Mouse (Mus musculus) liver, postnatal 0 days (tissue): ENCODE data around the gene Olfr187. TPM values are rescaled to one million over a fixed set of nuclear protein-coding genes. Genes with fewer than 3 reads are reported as not detected.
"Not testable (repeated sequence)": the region's sequence is repeated elsewhere in the genome, so short reads cannot be mapped to it uniquely, and the experiment has no call there.

Experiments used
- ATAC-seq: fragments of 200-750 bp; cut with Nextera tagmentation; 2 replicates; pipeline ENCODE4 v1.8.0; 2017; ENCODE audit warnings: mild to moderate bottlenecking, moderate library complexity
- DNase-seq: peaks from one replicate; pipeline ENCODE4 v3.0.0-alpha.2; 2016
- H3K27ac ChIP-seq: fragments of 300-500 bp; sonication (generic); 2 replicates; pipeline ENCODE4 v1.5.1; 2014; ENCODE audit warnings: antibody characterized with exemption, moderate library complexity, mild to moderate bottlenecking, low read depth
- H3K27me3 ChIP-seq: fragments of 300-500 bp; sonication (generic); 2 replicates; pipeline ENCODE4 v1.6.1; 2014; ENCODE audit warnings: low read length, control low read depth, mixed read lengths; ENCODE audit not compliant: insufficient read depth
- H3K36me3 ChIP-seq: fragments of 300-500 bp; sonication (generic); replicated peaks from 2 replicates; pipeline ENCODE4 v1.6.1; 2014; ENCODE audit warnings: mild to moderate bottlenecking, control low read depth, low read length, moderate library complexity, mixed read lengths; ENCODE audit not compliant: insufficient read depth
- H3K4me1 ChIP-seq: fragments of 300-500 bp; sonication (generic); 2 replicates; pipeline ENCODE4 v1.6.1; 2014; ENCODE audit warnings: antibody characterized with exemption, mild to moderate bottlenecking, control low read depth; ENCODE audit not compliant: insufficient read depth
- H3K4me2 ChIP-seq: fragments of 300-500 bp; sonication (generic); 2 replicates; pipeline ENCODE4 v1.6.1; 2014; ENCODE audit warnings: low read depth, mild to moderate bottlenecking, low read length, moderate library complexity, mixed read lengths
- H3K4me3 ChIP-seq: fragments of 300-500 bp; sonication (generic); 2 replicates; pipeline ENCODE4 v1.5.1; 2014; ENCODE audit warnings: low read depth, low read length
- H3K9ac ChIP-seq: fragments of 300-500 bp; sonication (generic); replicated peaks from 2 replicates; pipeline ENCODE4 v1.6.1; 2014; ENCODE audit warnings: mild to moderate bottlenecking, moderate library complexity
- H3K9me3 ChIP-seq: fragments of 300-500 bp; sonication (generic); 2 replicates; pipeline ENCODE4 v1.6.1; 2016; ENCODE audit warnings: mild to moderate bottlenecking, control low read depth, low read length, mixed read lengths
- CTCF ChIP-seq: sonication (generic); IDR thresholded peaks from 2 replicates; pipeline ENCODE4 v1.5.1; 2016; ENCODE audit warnings: antibody characterized with exemption, low read depth
- EP300 ChIP-seq: IDR thresholded peaks from 2 replicates; pipeline ENCODE4 v1.6.1; 2016; ENCODE audit warnings: antibody characterized with exemption, low read depth, mild to moderate bottlenecking
- WGBS: fragments of 180-500 bp; shearing (Covaris S2); extraction: QIAGEN DNeasy Blood & Tissue Kit; methylation state at CpG from one replicate; pipeline ENCODE4 v1.1.7; 2014; ENCODE audit not compliant: insufficient replicate concordance; 5-methylcytosine and 5-hydroxymethylcytosine counted together
- polyA plus RNA-seq: library from polyadenylated mRNA; unstranded; fragments of >200 nt; fragmentation: Nextera tagmentation; extraction: Ambion mirVana; gene quantifications from 2 replicates; pipeline ENCODE4 v1.2.1, GENCODE M21; 2015

Olfr187 gene
- polyA plus RNA-seq, result not detected in 2 replicates

DNA sequence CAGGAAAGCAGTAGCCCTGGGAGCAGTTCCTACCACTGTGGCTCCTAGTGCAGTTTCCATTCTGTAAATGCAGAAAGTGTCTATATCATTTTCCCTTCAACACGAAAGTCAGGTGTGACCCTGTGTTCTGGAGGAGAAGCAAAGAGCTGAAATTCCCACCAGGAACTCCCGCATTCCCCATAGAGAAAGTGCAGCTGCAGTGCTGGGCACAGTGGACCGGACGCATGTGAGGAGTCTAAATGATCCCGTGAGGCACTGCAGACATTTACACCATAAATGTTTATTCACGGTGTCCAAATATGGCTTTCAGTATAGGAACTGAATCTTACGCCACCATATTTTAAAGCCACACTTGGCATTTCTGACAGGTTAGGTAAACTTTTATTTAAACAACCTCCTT lies at the start of gene Olfr187:
TSS of gene Olfr187 (minus strand) at position 58 of the 400 bp plus-strand sequence.
- no peak within 1 kb of the TSS for H3K4me3 ChIP-seq
- H3K4me2 ChIP-seq, result no peak within 1 kb of the TSS
- DNase-seq, result no peak
- 83% methylated on average over 7 of the region's 7 CpGs for WGBS
- H3K9me3 ChIP-seq, result no peaks in the 10 kb centered on the region
- H3K9ac ChIP-seq, result no peak within 1 kb of the TSS
- TF ChIP-seq CTCF (no peak), EP300 (no peak)
- H3K27ac ChIP-seq, result no peak within 1 kb of the TSS
- H3K36me3 ChIP-seq, result no peaks in the 10 kb centered on the region
- H3K4me1 ChIP-seq, result no peaks in the 10 kb centered on the region
- ATAC-seq, result no peak
- no peaks in the 10 kb centered on the region for H3K27me3 ChIP-seq

DNA sequence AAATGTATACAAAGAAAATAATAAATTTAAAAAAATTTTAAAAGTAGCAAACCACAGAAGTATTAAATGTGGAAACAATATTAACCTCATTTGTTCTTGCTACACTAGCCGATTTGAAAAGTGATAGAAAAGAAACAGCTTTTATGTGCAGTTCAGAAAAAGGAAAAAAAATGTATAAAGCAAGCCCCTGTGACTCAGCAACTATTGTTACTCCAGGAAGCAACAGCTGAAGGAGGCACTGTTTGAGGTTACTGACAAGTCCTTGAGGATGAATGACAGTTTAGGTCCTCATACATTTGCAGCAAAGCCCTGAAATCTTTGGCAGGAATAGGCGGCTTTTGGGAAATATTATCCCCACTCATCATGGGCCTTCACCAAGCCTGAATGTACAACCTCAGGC lies 41.5 kb upstream of the Olfr187 start:
- DNase-seq, H3K27ac ChIP-seq, ATAC-seq, H3K4me1 ChIP-seq, H3K9ac ChIP-seq, H3K9me3 ChIP-seq, H3K4me2 ChIP-seq, H3K36me3 ChIP-seq, H3K4me3 ChIP-seq, H3K27me3 ChIP-seq: not testable (repeated sequence)
- 75% methylated on average over 2 of the region's 2 CpGs for WGBS

DNA sequence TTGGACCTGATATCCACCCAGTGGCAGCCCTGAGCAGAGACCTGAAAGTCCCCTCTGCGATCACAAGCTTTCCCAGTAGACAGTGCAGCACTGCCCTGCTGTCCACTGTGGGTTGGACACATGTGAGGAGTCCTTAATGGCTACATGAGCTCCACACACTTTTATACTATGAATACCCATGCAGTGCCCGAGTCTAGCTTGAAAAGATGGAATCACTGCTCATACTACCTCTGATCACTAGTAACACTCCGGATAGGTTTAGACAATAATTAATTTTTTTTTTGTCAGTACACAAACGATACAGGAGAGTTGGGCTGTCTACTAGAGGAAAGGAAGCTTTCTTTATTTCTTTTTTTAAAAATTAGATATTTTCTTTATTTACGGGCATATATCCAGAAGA lies 38.3 kb upstream of the Olfr187 start, which contains the start of gene Olfr190:
TSS of gene Olfr190 (minus strand) at position 101 of the 400 bp plus-strand sequence.
- Histone ChIP-seq H3K9me3 (no peaks in the 10 kb centered on the region), H3K4me1 (no peaks in the 10 kb centered on the region), H3K27ac (no peak within 1 kb of the TSS), H3K9ac (no peak within 1 kb of the TSS), H3K4me3 (no peak within 1 kb of the TSS), H3K4me2 (no peak within 1 kb of the TSS), H3K27me3 (no peaks in the 10 kb centered on the region), H3K36me3 (no peaks in the 10 kb centered on the region)
- TF ChIP-seq CTCF, result no peak
- TF ChIP-seq EP300, result no peak
- DNase-seq (no peak), ATAC-seq (no peak)
- WGBS, result 72% methylated on average over 5 of the region's 5 CpGs

DNA sequence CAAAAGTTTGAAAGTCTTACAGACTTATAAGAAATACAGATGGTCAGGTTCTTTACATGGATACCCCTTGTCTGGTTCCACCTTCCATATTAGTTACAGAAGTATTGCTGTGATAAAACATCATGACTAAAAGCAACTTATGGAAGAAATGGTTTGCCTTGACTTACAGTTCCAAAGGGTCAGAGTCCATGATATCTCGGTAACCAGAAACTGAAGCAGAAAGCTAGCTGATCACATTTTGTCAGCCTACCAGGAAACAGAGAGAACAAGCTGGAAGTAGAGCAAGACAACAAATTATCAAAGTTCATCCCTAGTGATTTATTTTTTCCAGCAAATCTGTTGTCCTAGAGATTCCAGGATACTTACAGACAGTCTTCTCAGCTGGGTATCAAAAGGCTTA lies 34.0 kb upstream of the Olfr187 start:
- Histone ChIP-seq H3K4me1 (no peaks in the 10 kb centered on the region), H3K9ac (no peak overlapping the region), H3K36me3 (no peaks in the 10 kb centered on the region), H3K9me3 (no peaks in the 10 kb centered on the region), H3K4me3 (no peak overlapping the region), H3K27me3 (no peaks in the 10 kb centered on the region), H3K4me2 (no peak overlapping the region), H3K27ac (no peak overlapping the region)
- TF ChIP-seq EP300, result no peak
- TF ChIP-seq CTCF, result no peak
- 77% methylated on average over 1 of the region's 1 CpGs for WGBS
- ATAC-seq, result no peak
- no peak for DNase-seq

DNA sequence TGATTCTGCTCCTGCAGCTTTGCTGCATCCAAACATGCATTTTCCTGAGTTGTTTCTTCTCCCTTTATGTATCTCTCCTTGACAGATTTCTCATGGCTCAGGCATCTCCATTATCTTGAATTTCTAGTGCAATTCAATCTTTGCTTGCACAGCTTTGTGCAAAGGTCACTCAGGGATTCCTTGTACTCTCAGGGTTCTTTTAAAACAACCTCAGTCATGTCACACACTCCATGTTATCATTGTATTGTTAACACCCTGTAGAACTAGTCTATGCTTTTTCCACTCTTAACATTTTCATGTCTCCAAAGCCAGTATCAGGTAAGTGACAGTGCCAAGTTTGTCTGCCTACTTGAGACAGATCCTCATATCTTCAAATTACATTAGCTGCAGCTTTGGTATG lies 32.2 kb upstream of the Olfr187 start:
- H3K27ac ChIP-seq, result no peak overlapping the region
- no peak for DNase-seq
- H3K9me3 ChIP-seq, result no peaks in the 10 kb centered on the region
- no peaks in the 10 kb centered on the region for H3K27me3 ChIP-seq
- no peak for ATAC-seq
- no peaks in the 10 kb centered on the region for H3K36me3 ChIP-seq
- no peak overlapping the region for H3K4me3 ChIP-seq
- H3K4me1 ChIP-seq, result no peaks in the 10 kb centered on the region
- H3K4me2 ChIP-seq, result no peak overlapping the region
- no peak for TF ChIP-seq CTCF
- TF ChIP-seq EP300, result no peak
- no peak overlapping the region for H3K9ac ChIP-seq

DNA sequence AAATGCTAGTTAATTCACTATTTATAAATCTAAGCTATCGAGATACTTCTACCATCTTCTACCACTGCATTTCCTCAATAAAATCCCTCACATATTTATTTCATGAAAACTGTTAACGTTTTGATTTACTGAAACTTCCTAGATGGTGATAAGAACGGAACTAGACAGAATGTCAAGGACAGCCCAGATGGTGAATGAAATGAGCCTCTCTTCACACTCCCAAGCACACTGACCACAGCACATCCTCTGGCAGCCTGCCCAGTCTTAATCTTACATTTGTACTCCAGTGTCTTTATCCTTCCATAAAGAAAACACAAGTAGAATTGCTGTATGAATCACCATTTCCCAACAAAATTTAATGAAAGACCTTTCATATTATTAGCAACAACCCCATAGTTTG lies 22.8 kb upstream of the Olfr187 start:
- not testable (repeated sequence) for ATAC-seq, H3K27ac ChIP-seq
- 44% methylated on average over 3 of the region's 3 CpGs for WGBS

DNA sequence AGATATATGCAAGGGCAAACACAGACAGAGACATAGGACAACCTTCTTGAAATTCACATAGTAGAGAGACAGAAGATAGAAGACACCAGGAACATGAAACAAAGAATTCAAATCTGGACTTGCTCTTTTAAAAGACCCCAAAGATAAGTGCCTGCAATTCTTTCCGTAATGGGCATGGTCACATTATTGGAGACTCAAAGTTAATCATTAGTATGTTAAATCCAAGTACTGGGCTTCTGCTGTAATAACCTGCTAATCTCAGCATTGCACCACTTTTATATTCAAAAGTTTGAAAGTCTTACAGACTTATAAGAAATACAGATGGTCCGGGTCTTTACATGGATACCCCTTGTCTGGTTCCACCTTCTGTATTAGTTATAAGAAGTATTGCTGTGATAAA lies 9.7 kb upstream of the Olfr187 start:
- H3K27ac ChIP-seq, H3K9me3 ChIP-seq, H3K4me1 ChIP-seq, H3K36me3 ChIP-seq, H3K4me3 ChIP-seq, H3K4me2 ChIP-seq, ATAC-seq, DNase-seq, H3K9ac ChIP-seq, H3K27me3 ChIP-seq: not testable (repeated sequence)
- 84% methylated on average over 2 of the region's 2 CpGs for WGBS

More for the DNA sequence above, 22.8 kb upstream of the Olfr187 start:
- H3K9me3 ChIP-seq, H3K4me3 ChIP-seq, DNase-seq, H3K4me1 ChIP-seq, H3K4me2 ChIP-seq, H3K27me3 ChIP-seq, H3K36me3 ChIP-seq, H3K9ac ChIP-seq: not testable (repeated sequence)
